Mouse (Mus musculus) brain, adult 2 months (tissue): ENCODE data around the gene Oxtr.

ENCODE experiments used
- DNase-seq: peaks from one replicate; pipeline ENCODE4 v3.0.0; 2011; ENCODE audit warnings: low read depth, low spot score

Gene Oxtr

DNA sequence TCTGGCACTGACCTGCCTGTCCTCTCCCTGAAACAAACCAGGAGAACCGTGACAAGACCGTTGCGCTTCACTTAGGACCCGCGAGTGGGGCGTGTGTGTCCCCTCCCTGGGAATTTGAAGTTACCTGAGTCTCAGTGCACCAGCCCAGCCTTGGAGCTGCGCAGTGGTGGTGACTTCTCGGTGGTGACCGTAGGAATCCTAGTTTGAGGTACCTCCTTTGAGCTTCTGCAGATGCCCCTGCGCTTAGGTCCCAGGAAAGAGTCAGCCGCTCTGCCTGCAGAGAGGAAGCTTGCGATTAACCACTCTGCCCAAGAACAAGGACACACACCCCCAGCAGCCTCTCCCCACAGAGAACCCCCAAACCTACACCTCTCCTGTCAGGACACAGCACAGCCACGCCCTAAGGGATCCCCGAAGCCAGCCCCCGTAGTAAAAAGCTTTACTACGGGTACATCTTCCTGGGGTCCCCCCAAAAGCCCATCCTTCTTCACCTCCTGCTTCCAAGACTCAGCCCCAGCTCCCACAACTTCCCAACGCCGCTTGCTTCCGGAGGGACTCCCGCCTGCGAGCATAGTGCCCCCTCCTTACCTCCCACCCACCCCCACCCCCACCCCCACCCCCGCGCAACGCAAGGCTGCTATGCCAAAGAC is at the start of gene Oxtr:
Gene Oxtr (minus strand): TSS at position 34 of the 650 bp plus-strand sequence.
- no peak for DNase-seq

DNA sequence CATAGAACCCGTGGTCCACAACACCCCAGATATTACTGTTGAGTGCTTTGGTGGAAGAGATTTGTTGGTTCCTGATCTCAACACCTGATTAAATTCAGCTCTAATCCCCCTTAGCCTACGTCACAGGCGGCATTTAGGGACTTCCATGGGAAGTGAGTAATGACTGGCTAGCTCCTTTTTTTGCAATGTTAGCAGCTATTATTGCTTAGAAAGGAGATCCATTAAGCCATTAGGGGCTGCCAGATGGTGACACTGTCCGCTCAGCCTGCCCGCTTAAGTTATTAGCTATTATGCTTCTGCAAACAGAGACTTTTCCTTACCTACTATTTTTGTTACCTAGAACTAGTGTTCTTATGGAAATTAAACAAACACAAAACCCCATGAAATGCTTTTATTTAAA is 35.7 kb upstream of the Oxtr start:
- DNase-seq: no peak

DNA sequence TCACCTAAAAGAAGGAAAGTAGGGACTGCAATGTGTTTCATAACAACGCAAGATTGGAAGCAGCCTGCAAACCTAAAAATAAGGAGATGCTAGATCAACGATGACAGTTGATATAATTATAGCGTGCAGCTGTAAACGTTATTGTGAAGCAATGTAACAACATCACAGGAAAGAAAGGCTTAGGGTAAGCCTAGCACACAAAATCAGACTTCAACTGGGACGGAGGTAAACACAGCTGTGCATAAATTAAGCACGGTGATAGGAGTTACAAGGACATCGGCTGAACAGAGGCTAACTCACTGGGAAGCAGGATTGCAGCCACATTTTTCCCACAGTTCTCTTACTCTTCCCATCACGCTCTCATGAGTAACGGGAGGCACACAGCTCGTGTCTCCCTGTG is 34.7 kb upstream of the Oxtr start:
- peak; percentile 69 for DNase-seq

DNA sequence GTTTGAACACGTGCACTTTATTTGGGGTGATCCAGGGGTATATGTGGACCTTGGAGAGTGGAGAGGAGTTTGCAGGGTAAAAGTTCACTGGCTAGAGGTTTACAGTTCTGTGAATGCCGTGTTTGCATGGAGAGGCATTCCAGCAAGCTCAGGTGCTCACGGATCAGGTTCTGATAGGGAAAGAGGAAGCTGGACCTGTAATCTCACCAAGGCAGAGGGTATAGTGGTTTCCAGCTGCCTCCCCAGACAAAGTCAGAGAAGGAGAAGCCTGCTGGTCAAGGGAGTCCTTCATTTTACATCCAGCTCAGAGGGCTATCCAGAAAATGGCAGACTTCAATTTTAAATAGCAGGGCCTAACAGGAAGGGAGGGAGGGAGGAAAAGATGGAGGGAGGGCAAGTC is 28.2 kb upstream of the Oxtr start:
- DNase-seq: no peak

DNA sequence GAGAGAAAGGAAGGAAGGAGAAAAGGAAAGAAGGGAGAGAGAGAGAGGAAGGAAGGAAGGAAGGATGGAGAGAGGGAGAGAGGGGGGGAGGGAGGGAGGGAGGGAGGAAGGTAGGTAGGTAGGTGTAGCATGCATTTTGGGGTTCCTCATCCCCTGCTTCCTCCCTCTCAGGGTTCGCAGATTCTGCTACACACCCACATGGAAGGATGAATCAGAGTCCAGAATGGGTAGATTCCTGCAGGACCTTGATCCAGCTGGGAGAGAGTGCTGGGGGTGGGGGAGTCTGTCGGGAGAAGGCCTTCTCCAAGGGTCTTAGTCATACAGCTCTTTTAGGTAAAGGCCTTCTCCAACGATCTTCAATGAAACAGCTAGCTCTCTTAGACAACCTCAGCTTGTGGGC is 27.8 kb upstream of the Oxtr start:
- peak; percentile 60 for DNase-seq

DNA sequence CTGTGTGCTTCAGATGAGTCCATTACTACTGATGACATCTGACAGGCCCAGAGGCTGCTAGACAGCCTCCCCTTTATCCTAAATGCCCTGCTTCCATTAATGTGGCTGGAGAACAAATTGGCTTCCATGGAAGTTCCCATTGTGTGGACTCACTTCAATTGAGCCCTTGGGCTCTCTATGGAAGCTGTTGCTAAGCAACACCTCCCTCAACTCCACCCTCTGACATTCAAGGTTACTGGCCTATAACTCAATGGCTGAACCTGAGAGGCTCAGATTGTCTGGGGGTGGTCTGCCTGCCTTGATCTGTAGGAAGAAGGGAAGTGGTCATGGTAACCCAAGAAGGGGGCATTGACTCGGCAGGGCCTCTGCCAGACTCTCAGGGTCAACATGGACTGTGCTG is 26.8 kb upstream of the Oxtr start:
- peak; percentile 9 for DNase-seq

DNA sequence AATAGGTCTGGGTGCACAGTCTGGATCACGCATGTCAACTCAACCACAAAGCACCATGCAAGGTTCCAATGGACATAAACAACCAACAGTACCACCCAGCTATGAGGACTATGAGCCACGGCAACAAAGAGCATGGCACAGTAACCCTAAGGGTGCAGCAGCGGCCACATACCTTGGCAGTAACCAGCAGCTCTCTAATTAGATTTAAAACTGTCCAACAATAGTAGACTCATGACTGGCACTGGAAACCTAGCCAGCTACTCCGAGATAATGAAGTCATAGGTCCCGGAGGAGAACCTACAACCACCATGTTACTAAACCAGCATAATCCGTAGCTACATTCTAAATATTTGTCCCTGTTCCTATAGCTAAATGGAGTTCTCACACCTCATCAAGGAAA is 24.8 kb upstream of the Oxtr start:
- DNase-seq: no peak

DNA sequence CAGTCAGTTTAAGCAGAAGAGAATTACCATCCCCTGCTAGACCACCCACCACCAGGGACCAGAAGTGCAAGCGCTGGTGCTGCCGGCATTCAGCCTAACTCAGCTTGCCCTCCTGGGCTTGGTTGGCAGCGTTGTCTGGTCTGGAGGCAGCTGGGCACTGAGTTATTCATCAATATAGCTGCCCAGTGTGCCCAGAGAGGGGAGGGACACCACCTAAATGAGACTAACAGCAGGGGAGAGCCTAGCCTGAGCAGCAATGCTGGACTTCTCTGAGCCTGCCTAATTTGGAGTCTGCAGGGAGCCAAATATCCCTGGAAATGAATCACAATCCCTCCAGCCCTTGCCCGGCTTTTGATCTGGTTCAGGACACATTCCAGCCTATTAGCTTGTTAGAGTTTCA is 20.6 kb upstream of the Oxtr start:
- DNase-seq: peak; percentile 48

DNA sequence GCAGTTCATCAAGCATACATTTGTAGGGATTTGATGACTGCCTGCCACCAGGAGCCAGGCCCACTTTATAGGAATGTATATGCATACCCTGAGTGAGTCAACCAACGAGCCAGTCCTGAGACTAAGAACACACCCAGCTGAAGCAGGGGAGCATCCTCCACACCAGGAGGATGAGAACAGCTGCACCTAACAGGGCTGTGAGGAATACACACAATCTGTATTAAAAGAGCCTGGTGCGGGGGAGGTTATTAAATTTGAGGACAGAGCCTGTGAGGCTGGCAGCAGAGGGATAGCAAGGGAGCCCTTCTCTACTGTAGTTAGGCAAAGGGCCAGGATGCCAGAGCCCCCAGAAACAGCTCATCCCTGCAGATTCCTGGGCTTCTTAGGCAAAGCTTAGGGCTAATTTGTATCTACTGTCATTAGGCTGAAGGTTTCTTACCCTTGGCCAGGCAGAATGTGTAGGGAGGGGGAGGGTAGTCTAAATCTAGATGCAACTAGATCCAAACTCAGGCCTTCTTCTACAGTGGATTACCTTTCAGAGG is 19.9 kb upstream of the Oxtr start:
- DNase-seq: peak; percentile 66

DNA sequence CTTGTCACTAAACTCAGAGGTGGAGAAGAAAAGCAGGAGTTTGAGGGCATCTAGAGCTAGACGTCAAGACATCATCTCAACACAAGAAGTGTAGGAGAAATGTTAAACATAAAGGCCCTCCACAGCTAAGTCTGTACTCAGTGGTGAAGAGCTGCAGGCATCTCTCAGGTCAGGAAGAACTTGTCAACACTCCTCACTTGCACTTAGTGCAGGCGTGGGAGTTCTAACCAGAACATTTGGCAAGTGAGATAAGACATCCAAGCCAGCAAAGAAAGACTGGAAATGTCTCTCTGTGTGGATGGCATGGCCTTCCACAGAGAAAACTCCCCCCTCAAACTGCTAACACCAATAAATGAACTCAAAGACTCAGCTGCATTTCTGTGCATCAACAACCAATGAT is 17.9 kb upstream of the Oxtr start:
- DNase-seq: peak; percentile 48

DNA sequence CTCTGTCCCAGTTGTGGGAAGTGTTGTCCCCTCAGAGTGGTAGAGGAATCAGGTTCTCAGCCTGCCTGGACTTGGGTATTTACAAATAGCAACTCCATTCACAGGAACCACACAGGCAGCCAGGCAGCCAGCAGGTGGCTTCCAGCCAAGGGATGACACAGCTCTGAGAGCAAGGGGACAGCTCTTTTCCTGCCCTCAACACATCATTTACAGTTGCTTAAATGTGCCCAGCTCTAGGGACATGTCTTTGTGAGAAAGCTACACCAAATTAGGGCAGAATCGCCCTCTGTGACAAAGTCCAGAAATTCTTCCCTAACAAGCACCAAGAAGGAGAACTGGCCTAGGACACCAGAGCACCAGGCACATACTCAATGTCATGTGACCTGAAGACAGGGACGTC is 11.4 kb upstream of the Oxtr start:
- DNase-seq: peak; percentile 34

DNA sequence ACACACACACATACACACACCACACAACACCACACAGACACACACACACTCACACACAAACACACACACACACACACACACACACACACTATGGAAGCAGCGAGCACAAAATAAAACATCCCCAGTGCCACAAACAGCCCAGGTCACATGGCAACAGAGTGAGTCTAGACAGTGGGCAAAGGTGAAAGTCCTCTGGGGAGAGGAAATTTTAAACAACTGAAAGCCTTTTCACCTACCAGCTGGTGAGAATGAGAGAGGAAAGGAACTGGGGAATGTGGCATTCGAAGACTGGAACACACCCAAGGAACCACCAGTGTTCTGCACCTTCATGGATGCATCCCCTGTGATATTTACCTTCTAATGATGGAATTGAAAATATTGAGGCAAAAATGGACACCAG is 9.7 kb upstream of the Oxtr start:
- DNase-seq: no peak

DNA sequence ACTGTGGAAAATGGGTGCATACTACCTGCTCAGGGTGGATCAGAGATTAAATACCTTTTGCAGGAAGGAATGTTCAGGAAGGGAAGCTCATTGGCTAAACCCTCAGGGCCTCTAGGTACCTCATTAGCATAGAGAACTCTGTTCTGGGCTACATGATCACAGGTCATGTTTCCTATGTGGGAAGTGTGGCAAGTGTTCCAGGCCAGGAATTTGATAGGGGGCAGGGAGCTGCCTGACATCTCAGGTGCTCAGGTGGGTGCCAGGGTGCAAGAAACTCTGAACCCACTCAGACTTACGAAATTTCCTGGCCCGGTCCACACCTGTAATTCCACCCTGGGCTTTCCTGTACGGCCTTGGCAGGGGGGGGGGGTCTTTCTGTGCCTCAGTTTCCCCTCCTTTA is 9.0 kb upstream of the Oxtr start:
- DNase-seq: no peak

DNA sequence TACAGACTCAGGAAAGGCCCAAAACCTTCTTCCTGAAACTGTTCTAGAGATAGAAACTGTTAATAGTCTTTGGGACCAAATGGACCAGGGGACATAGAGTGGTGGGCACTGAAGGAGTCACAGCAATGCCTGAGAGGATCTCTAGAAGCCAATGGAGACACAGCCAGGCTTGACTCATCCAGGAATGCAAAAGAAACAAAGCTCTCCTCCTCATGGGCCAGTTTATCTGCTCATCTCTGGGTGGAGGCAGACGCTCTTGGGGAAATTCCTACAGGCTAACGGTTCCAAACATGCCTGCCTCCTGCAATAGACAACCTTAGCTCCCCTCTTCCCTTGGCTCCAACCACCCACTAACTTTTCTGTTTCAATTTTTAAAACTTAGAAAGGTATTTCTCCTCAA is 7.7 kb upstream of the Oxtr start:
- no peak for DNase-seq

DNA sequence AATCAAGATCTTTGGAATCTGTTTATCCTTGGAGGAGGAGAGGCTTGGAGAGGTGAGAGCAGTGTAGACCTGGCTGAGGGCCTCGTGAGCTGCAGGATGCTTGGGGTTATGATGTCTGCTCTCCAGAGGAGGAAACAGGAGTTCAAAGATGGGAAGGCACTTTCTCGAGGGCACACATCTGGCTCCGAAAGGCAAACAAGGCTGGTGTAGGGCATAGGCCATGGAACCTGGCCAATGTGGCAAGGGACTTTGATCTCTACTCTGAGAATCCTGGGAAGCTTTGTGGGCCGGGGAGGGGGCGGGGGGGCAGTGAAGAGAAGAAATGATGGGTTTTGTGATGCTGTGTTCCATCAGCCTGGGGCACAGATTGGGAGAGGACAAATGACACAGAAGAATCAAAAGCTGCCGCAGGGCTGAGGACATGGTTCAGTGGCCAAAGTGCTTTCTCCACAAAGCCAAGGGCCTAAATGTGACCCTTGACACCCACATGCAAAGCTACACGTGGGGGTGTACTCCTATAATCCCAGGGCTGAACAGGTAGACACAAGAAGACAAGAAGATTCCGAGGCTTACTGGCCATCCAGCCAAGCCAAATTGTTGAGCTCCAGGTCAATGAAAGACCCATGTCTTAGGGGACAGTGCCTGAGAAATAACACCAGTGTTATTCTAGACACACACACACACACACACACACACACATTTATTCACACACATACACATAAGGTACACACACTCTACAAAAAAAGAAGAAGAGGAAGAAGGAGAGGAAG is 6.7 kb upstream of the Oxtr start:
- no peak for DNase-seq

DNA sequence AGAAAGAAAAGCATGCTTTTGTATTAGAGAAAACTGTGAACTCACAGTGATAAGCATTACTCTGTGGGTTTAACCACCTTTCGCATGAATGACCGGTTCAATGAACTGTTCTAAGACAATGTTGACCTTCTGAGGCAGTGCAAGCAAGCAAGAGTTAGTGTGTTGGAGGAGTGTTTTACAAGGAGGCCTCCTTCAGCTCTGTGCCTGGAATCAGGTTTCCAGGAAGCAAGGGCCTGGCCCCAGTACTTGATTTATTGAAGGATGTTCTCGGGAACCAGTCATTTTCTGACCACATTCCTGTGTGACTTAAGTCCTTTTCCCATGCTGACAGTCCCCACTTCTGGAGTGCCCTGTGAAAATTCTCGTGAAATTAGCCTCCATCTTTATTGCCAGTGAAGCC is 5.5 kb upstream of the Oxtr start:
- no peak for DNase-seq

DNA sequence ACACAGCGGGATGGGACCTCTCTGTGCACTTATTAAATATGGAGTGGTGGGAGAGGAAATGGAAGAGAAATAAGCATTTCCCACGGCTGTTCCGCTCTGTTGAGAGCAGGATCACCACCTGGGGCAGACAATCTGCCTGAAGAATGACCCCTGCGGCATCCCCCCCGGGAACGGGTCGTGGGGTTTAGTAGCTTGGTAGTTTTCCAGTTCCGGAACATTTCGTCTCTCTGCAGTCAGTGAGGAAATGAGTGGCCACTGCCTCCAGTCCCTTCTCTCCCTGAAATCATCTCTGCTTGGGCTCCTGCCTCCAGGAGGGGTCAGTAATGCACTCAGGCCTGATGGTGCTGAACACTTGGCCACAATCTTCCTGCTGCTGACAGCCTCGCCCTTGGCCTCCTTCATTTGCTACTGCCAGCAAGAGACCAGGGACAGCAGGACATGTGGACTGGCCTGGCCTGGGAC is 4.9 kb upstream of the Oxtr start:
- no peak for DNase-seq

DNA sequence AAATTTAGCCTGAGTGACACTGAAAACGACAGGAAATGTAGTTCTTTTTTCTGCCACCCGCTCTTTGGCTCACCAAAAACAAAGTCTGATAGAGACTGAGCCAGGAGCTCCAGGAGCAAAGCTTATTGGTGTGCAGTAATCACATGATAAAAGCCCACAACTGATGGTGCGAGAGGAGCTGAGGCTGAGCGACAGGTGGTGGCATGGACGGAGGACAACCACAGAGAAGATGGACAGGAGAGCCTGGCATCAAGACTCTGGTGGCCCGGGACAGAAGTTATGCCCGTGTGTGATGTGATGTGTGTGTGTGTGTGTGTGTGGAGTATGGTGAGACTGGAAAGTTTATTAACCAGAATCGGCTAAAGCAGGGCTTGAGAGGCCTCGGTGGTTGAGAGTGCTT is 3.6 kb upstream of the Oxtr start:
- DNase-seq: no peak

DNA sequence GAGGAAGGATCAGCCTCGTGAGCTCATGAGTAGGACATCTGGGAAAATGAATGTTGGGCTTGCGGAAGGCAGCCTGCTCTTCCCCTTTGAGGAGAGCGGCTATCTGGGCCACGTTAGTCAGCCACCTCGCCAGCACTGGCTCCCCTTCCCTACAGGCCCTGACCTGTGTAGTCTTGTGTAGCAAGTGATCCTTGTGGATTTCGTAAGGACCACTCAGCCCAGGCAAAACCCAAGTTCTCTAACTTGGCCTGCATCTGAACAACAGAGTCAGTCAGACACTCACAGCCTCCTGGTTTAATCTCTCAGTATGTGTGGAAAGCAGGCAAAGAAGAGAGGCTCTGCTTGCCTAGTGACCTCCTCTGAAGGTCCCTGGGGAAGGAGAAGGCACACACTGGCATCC is 2.9 kb upstream of the Oxtr start:
- no peak for DNase-seq

DNA sequence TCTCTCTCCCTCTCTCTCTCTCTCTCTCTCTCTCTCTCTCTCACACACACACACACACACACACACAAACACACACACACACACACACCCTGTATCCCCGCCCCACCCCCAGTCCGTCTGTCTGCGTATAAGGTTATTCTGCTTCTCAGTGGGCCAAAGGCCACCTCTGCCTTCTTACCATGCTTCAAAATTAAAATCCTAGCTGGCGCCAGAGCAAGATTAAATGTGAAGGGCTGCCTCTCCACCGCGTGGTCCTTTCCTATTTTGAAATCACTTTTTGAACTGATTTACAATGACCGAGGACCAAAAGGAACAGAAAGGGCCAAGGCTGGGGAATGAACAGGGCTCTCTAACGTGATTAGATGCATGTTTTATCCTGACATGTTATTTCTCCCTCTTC is 1.8 kb upstream of the Oxtr start:
- no peak for DNase-seq

DNA sequence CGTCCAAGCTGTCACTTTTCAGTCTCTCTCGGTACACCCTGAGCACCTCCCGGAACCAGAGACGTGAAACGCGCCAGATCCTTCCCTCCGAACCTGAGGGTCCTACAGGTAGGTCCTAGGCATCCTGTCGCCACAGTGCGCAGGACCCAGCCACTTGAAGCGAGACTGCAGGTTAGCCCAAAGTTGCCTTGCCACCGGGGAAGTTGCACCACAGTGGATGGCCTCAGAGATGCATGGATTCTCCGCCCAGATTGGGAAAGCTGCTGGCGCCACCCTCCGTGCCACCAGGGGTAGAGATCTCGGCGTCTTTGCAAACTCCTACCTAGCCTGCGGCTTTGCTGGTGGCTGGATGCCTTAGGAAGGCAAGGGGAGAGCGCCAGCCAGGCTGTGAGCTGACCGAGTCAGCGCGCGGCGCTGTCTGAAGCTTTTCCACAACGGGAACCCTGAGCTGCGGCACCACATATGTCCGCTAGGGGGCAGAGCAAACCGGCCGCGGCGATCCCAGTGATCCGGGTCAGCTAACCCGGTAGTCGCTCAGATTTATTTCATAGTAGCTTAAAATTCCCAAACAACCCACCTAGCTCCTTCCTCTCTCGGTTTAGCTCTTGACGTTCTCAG is 991 bp upstream of the Oxtr start:
- DNase-seq: peak; percentile 84

DNA sequence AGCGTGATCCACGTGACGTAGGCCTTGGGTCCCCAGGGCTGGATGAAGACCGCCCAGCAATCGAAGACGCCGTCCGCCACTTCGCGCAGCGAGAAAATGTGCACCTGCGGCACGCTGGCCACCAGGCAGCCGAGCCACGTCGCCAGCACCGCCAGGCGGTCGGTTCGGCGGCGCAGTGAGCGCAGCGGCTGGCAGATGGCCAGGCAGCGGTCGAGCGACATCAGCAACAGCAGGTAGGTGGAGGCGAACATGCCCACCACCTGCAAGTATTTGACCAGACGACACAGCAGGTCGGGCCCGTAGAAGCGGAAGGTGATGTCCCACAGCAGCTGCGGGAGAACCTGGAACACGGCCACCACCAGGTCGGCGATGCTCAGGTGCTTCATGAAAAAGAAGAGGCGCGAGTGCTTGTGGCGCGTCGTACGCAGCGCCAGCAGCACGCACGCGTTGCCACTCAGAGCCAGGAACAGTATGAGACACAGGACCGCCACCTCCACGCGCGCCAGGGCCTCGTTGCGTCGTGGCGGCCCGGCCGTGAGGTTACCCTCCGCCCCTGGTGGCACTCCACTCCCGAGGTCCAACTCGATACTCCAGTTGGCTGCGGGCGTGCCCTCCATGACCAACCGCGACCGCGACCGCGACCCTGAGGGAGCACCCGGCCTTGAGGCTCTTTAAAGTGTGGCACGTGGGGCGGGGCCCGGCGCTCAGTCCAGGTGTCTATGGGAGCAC is 398 bp downstream of the Oxtr start:
- DNase-seq: peak; percentile 15
